ENCODE assay signal across 8 mouse cellular contexts in the genomic region with DNA sequence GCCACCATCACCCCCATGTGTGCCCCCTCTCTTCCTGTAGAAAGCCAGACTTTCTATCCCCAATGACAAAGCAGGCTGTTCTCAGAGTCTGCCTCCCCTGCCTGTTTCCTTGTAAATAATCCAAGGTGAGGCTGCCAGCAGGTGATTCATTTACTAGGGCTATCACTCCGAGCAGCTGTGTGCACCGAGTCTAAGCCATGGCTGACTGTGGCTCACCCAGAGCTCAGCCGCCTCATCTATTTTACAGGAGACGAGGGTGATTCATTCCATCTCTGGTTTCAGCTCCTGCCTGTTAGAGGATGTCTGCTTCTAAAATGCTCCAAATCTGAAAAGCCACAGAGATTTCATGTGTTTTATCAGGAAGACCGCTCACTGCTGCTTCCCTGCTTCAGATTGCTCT.
A peak's percentile ranks its signal among the peaks of the same experiment; 100 is the strongest.
DNase-seq lines count a peak whose midpoint lies in the region; ATAC-seq and TF ChIP-seq lines count a peak whose summit lies in the region.

No protein-coding gene starts in this region.

- peak overlapping the region; percentile 78 for H3K27ac ChIP-seq in intestine, embryonic 15.5 days
- H3K27ac ChIP-seq in limb, embryonic 14.5 days (replicated peaks; ENCODE audit: low read depth, low read length) = peak overlapping the region; percentile 33

- intact Hi-C loops in left cerebral cortex, postnatal 10 days (cut with DNase I) = loop anchor here (5.0 kb wide), 1 partner anchor 85 kb away; no protein-coding TSS in a partner anchor

- no peaks in the 10 kb centered on the region for H3K9me3 ChIP-seq in intestine, embryonic 15.5 days
- H3K9me3 ChIP-seq in limb, embryonic 14.5 days (ENCODE audit: control insufficient read depth, low read length) = no peaks in the 10 kb centered on the region

- H3K4me3 ChIP-seq in intestine, embryonic 15.5 days (replicated peaks) = no peak overlapping the region
- no peak overlapping the region for H3K4me3 ChIP-seq in limb, embryonic 14.5 days (replicated peaks; ENCODE audit: low read length)

- 0 out of 2 replicates have a peak overlapping the region, but pooled peaks have one; percentile 7 for H3K4me2 ChIP-seq in intestine, embryonic 15.5 days (replicated peaks)
- no peak overlapping the region for H3K4me2 ChIP-seq in limb, embryonic 14.5 days (replicated peaks; ENCODE audit: low read depth, low read length, severe bottlenecking)

- peak; percentile 86 for ATAC-seq in intestine, embryonic 15.5 days
- ATAC-seq in limb, embryonic 14.5 days (ENCODE audit: low FRiP score, low read depth) = peak; percentile 50; the same call in 1 of the 2 replicates
- ATAC-seq in erythroblast, adult 5-6 weeks (replicated peaks; ENCODE audit: low FRiP score, poor library complexity, severe bottlenecking) = no peak

- H3K9ac ChIP-seq in intestine, embryonic 15.5 days = peak overlapping the region; percentile 1; the same call in 1 of the 2 replicates
- no peak overlapping the region for H3K9ac ChIP-seq in limb, embryonic 14.5 days (ENCODE audit: low read depth, low read length, severe bottlenecking)

- H3K4me1 ChIP-seq in intestine, embryonic 15.5 days (replicated peaks) = peaks cover 22% of the 10 kb centered on the region
- H3K4me1 ChIP-seq in limb, embryonic 14.5 days (ENCODE audit: control insufficient read depth, insufficient read depth, low read length) = peaks cover 20% of the 10 kb centered on the region

- no peaks in the 10 kb centered on the region for H3K36me3 ChIP-seq in intestine, embryonic 15.5 days
- H3K36me3 ChIP-seq in limb, embryonic 14.5 days (ENCODE audit: control insufficient read depth, insufficient read depth, low read length) = no peaks in the 10 kb centered on the region

- DNase-seq in left cerebral cortex, adult 18-20 months (ENCODE audit: low spot score in 2 of 2) = peak; percentile 14 to 24
- DNase-seq in left cerebral cortex, postnatal 10 days (ENCODE audit: extremely low spot score in 1 of 2, low spot score in 2 of 2) = no peak
- DNase-seq in brain, adult 2 months (ENCODE audit: low read depth, low spot score) = peak; percentile 78
- peak; percentile 44 for DNase-seq in limb, embryonic 14.5 days (ENCODE audit: low spot score)
- DNase-seq in cerebellum, adult 8-10 months = no peak
- no peak for DNase-seq in heart, adult 9 months (ENCODE audit: low spot score in 2 of 2)

- no peaks in the 10 kb centered on the region for H3K27me3 ChIP-seq in intestine, embryonic 15.5 days (replicated peaks)
- no peaks in the 10 kb centered on the region for H3K27me3 ChIP-seq in limb, embryonic 14.5 days (ENCODE audit: control insufficient read depth, insufficient read depth, low read length)

- TF ChIP-seq POLR2A in limb, embryonic 14.5 days (IDR thresholded peaks at IDR 0.05; ENCODE audit: borderline replicate concordance, extremely low read depth, insufficient read depth, insufficient read length) = no peak

- WGBS in intestine, embryonic 15.5 days = 27% methylated on average over 5 of the region's 5 CpGs
- 15% methylated on average over 5 of the region's 5 CpGs for WGBS in limb, embryonic 14.5 days

Comparison
In these comparisons a context has a peak if more than half of its experiments do, and no peak if none do; other contexts are left out.
1. DNase-seq: peak in left cerebral cortex, adult 18-20 months (2 of 2), brain, adult 2 months (single experiment) and limb, embryonic 14.5 days (single experiment); none in left cerebral cortex, postnatal 10 days (0 of 2), cerebellum, adult 8-10 months (single experiment) and heart, adult 9 months (0 of 2).